ENCODE assay signal across 12 mouse cellular contexts in the genomic region with DNA sequence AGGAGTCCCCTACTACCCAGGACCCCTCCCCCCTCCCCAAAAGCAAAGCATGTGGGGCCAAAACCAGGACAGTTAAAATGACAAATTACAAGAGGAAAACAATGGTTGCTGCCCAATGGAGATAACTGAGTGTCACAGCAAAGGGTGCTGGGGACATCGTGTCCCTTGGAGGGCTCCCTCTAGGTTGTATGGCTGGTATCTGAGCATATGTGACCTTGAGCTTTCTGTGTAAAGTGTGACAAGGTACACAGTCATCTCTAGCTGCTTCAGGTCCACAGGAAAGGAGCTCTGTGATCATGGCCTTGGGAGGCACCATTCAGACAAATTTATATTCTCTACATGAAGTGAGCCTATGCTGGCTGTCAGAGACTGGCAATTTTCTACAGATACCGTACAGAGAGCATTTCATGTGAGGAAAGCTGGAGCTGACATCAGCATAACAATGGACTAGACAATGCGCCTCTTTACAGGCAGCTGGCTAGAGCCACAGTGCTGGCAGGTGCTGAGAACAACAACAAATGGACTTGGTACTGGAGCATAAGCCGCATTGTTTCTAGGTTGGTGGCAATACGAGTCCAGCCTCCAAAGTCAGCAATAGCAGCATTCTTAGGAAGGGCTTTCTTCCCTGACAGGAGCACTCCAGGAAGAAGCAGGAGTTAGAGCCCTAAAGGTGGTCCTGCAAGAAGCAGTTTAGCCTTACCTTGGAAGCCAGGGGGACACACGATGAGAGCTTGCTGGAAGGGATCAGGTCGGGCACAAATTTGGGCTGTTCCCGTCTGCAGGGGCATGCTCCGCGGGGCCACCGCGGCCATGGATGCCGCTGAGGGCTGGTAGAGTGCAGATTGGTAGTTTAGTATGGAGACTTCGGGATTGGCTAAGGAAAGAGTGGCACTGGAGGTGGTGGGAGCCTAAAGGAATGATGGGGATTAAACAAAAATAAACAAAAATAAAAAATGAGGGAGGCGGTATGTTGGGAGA.
A peak's percentile ranks its signal among the peaks of the same experiment; 100 is the strongest.
DNase-seq lines count a peak whose midpoint lies in the region; ATAC-seq lines count a peak whose summit lies in the region.
"Had no signal": no experiment of that assay in that cellular context is flagged by ENCODE, and none has a peak within 500 bp of the region (broad histone marks: within the 10 kb centered on the region; RNA-seq: fewer than 3 reads in every experiment).

No protein-coding gene starts in this region.

- no peak overlapping the region for H3K9ac ChIP-seq in heart, embryonic 11.5 days (ENCODE audit: low read depth, low read length)
- 0 out of 2 replicates have a peak overlapping the region, but pooled peaks have one; percentile 21 for H3K9ac ChIP-seq in midbrain, embryonic 13.5 days (replicated peaks)
- H3K9ac ChIP-seq: heart, embryonic 13.5 days; limb, embryonic 13.5 days had no signal

- no peak overlapping the region for H3K27ac ChIP-seq in heart, embryonic 11.5 days (ENCODE audit: low read depth, low read length)
- H3K27ac ChIP-seq in hindbrain, embryonic 10.5 days, result peak overlapping the region; percentile 74
- peak overlapping the region; percentile 85 for H3K27ac ChIP-seq in midbrain, embryonic 13.5 days
- H3K27ac ChIP-seq: heart, embryonic 13.5 days; limb, embryonic 13.5 days had no signal

- no peaks in the 10 kb centered on the region for H3K27me3 ChIP-seq in heart, embryonic 11.5 days (ENCODE audit: control insufficient read depth, insufficient read depth, low read length)
- no peaks in the 10 kb centered on the region for H3K27me3 ChIP-seq in hindbrain, embryonic 10.5 days (ENCODE audit: insufficient read depth, poor library complexity, severe bottlenecking)
- H3K27me3 ChIP-seq in midbrain, embryonic 13.5 days, result no peaks in the 10 kb centered on the region
- H3K27me3 ChIP-seq: heart, embryonic 13.5 days; limb, embryonic 13.5 days had no signal

- H3K4me3 ChIP-seq in heart, embryonic 11.5 days (ENCODE audit: low read depth, low read length), result no peak overlapping the region
- no peak overlapping the region for H3K4me3 ChIP-seq in hindbrain, embryonic 10.5 days
- H3K4me3 ChIP-seq in midbrain, embryonic 13.5 days (replicated peaks), result no peak overlapping the region
- H3K4me3 ChIP-seq: heart, embryonic 13.5 days; limb, embryonic 13.5 days had no signal

- peaks cover 11% of the 10 kb centered on the region; the same call in 1 of the 2 replicates for H3K36me3 ChIP-seq in heart, embryonic 11.5 days (ENCODE audit: control insufficient read depth, insufficient read depth, low read length)
- peaks cover 93% of the 10 kb centered on the region for H3K36me3 ChIP-seq in hindbrain, embryonic 10.5 days
- peaks cover 45% of the 10 kb centered on the region for H3K36me3 ChIP-seq in midbrain, embryonic 13.5 days

- intact Hi-C loops in heart, postnatal 25 days (cut with DNase I), result no loop called here

- no peaks in the 10 kb centered on the region for H3K4me1 ChIP-seq in heart, embryonic 11.5 days (ENCODE audit: control insufficient read depth, insufficient read depth, low read length)
- peaks cover 27% of the 10 kb centered on the region for H3K4me1 ChIP-seq in hindbrain, embryonic 10.5 days (replicated peaks)
- peaks cover 29% of the 10 kb centered on the region for H3K4me1 ChIP-seq in midbrain, embryonic 13.5 days (replicated peaks)
- H3K4me1 ChIP-seq: limb, embryonic 13.5 days had no signal

- ATAC-seq in heart, embryonic 11.5 days (replicated peaks; ENCODE audit: insufficient number of reproducible peaks, low FRiP score, low TSS enrichment), result no peak
- peak; percentile 85 for ATAC-seq in midbrain, embryonic 13.5 days
- ATAC-seq: activated CD4-positive, CD25-positive, alpha-beta regulatory T cell, adult 4 months had no signal

- WGBS in heart, embryonic 11.5 days (ENCODE audit: insufficient replicate concordance), result 85% methylated on average over 15 of the region's 15 CpGs
- 77% methylated on average over 15 of the region's 15 CpGs for WGBS in hindbrain, embryonic 10.5 days
- WGBS in midbrain, embryonic 13.5 days, result 58% methylated on average over 15 of the region's 15 CpGs

- H3K9me3 ChIP-seq in heart, embryonic 11.5 days (replicated peaks; ENCODE audit: control insufficient read depth, low read length), result no peaks in the 10 kb centered on the region
- H3K9me3 ChIP-seq in hindbrain, embryonic 10.5 days, result no peaks in the 10 kb centered on the region
- H3K9me3 ChIP-seq in midbrain, embryonic 13.5 days, result no peaks in the 10 kb centered on the region
- H3K9me3 ChIP-seq: heart, embryonic 13.5 days; limb, embryonic 13.5 days had no signal

- H3K4me2 ChIP-seq in heart, embryonic 11.5 days, result no peak overlapping the region
- no peak overlapping the region for H3K4me2 ChIP-seq in midbrain, embryonic 13.5 days (replicated peaks)
- H3K4me2 ChIP-seq: heart, embryonic 13.5 days; limb, embryonic 13.5 days had no signal

- peak; percentile 87 for DNase-seq in heart, adult 11 months
- DNase-seq in R1 (ENCODE audit: low read depth, low spot score), result peak; percentile 95
- no peak for DNase-seq in hindbrain, embryonic 10.5 days (ENCODE audit: low spot score)
- no peak for DNase-seq in lung, postnatal 14 days
- no peak for DNase-seq in thymus, postnatal 36 days
- no peak for DNase-seq in heart, postnatal 25 days (ENCODE audit: low spot score)
- DNase-seq: kidney, adult 9 months had no signal

Comparison
In these comparisons a context has a peak if more than half of its experiments do, and no peak if none do; other contexts are left out.
1. DNase-seq: peak in heart, adult 11 months (single experiment) and R1 (single experiment); none in hindbrain, embryonic 10.5 days (single experiment), lung, postnatal 14 days (single experiment), thymus, postnatal 36 days (0 of 2) and heart, postnatal 25 days (single experiment).